Mouse (Mus musculus): ENCODE results near the gene Rtn4ip1. TPM values are rescaled to one million over a fixed set of nuclear protein-coding genes. Genes with fewer than 3 reads are reported as not detected.

Rtn4ip1 gene
- total RNA-seq, 2 experiments from 2014 or later = 2.6 to 5.4 TPM

DNA sequence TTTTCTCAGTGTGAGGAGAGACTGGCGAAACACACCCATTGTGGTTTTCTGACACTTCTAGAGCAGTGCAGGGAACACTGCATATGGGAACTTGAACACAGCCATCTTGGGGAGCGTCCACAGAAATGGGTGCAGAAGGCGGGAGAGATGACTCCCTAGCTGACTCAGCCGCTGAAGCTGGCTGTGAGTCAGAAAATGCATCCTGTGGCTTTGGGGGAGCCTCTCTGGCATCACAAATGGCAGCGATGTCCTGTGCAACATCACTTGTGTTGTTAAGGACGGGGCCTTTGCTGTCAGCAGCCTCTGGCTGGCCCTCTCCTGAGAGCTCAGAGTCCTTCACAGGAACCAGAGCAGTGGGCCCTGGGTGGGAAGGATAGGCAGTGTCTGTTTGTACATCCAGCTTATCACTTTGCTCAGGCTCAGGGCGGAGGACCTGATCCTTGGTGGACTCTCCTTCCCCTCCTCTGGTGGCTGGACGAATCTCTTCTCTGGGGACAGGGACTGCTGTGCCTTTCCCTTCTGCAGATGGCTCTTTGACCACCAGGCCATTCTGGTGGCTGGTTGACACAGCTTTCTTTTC lies 97.0 kb downstream of the Rtn4ip1 start:
- 0 out of 2 replicates have a peak, but pooled peaks have one; percentile 46 for ATAC-seq (replicated peaks; ENCODE audit: low FRiP score, poor library complexity, severe bottlenecking)

DNA sequence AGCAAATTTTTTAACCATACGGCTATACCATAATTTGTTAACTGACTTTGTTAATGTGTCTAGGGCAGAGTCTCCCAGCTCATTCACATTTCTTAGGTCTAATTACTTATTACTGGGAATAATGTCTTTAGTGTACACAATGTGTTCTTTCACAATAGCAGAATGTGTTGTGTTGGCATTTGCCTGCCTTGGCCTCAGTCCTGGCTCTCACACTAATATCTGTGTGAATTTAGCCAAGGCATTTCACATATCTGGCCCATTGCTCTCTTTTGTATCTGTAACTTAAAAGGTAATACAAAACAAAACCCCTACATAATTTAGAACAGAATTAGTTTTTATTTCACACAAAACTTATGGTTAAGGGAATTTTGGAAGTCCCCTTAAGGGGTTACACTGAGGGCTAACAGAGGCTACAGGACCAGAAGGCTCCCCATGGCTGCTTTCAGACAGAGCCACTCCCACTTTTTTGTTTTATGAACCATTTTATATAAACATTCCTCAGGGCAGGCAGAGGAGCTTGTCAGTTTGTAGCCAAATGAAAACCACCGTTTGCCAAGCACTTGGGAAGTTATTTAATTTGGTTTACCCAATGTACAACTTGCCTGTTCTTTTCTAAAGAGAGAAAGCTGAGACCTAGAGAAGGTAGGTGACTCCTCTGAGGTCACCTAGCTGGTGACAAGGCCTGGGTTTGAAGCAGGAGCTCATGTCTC lies 98.7 kb downstream of the Rtn4ip1 start:
- no peak for ATAC-seq (replicated peaks; ENCODE audit: low FRiP score, poor library complexity, severe bottlenecking)

DNA sequence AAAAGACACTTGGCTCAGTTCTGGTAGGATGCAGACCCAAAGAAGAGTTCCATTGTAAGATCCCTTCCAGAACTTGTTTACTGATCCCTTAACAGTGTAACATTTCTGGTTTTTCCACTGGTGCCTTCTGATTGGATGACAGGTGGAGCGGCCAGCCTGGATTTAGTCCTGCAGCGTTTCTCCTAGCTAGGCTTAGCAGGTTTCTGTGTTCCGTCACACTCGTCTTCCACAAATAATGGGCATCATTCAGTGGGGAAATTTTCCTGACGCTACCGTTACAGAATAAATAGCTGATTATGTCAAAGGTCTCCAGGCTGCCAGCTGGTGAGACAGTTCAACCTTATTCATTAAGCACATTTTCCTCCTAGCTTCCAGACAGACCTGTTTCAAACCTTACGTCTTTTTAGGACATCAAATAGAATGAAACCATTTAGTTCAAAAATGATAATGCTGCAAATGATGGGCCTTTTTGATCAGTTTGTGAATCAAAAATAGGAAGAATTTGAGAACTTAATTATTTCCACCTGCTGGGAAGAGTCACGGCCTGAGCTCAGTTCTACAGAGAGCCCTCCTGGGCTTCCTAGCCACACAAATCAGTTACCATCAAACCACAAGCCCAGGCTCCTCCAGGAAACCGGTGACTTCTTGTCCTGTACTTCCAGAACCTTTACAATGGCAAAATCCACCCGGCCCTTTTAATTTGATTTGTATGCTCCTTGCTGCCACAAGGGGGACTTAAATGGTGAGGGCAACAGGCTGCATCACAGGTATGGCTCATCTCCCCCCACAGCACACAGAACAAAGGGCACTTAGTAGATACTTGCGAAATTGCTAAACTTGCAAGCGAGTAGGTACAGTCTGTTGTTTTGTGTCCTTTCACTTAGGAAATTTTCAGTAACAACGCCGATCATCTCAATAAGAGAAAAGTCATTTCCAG lies 100.7 kb downstream of the Rtn4ip1 start:
- 0 out of 2 replicates have a peak, but pooled peaks have one; percentile 27 for ATAC-seq (replicated peaks; ENCODE audit: low FRiP score, poor library complexity, severe bottlenecking)

DNA sequence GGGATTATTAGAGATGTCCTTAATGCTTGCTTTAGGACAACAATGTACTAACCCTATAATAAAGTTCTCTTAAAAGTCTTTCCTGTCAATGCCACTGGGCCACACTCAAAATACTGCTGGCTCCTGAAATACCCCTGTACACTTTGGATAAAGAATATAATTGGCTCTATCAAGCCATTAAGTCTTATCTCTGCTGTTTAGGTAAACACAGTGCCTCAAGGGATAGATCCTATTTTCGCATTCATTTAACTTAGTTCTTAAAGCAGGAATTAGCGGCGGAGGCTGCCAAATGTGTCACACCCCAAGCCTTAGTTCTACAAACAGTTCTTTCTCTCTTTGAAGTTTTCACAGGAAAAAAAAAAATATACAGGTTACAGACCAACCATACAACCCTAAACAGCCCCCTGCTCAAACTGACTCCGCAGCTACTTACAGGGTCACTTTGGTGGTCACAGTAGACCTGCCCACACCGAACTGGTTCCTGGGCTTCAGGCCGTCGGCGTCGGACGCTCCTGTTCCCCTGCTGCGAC lies 101.5 kb downstream of the Rtn4ip1 start:
- no peak for ATAC-seq (replicated peaks; ENCODE audit: low FRiP score, poor library complexity, severe bottlenecking)

DNA sequence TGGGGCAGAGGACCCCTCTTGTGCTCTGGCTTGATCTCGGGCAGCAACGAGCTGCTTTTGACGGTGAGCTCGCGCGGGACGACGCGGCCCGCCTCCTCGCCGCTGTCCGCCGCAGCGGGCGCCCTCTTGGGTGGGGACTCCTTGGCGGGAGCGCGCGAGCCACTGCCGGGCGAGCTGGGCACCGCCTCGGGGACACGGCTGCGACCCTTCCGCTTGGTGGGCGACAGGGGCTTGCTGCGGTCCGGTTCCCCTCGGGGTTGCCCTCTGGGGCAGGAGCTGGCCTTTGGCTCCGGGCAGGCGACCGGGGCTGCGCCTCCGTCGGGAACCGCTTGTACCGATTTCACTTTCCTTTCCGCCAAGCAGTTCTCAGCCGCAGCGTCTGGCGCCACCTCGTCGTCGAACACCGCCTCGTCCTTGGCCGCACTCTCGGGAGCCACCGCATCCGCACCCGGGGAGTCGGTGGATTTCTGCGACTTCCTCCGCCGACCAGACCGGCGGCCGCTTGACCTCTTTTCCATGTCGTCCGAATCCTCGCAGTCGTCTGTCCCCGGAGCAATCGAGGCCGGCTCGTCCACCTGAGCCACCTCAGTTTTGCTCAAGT lies 102.0 kb downstream of the Rtn4ip1 start:
- ATAC-seq (replicated peaks; ENCODE audit: low FRiP score, poor library complexity, severe bottlenecking) = peak; percentile 50; the same call in 1 of the 2 replicates

DNA sequence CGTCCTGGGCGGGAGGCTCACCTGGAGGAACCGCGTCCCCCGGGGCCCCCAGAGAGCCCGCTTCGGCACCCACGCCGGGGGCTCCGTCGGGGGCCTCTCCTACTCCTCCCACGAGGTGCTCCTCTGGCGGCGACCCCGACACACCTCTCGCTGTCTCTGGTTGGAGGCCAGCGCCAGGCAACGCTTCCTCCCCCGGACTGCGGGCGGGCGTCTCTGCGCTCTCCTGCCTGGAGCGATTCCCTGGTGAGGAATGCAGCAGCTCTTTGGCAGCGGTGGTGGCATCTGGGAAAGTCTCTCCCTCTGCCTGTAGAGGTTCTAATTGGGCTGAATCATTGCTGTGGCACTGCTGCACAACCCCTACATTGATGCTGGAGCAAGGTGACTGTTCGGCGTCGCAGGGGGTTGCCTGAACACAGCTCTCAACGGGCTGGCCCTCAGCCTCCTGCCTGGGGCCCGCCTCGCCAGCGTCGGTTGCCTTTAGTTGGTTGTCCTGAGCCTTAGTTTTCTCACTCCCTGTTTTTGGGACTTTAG lies 102.7 kb downstream of the Rtn4ip1 start:
- no peak for ATAC-seq (replicated peaks; ENCODE audit: low FRiP score, poor library complexity, severe bottlenecking)

DNA sequence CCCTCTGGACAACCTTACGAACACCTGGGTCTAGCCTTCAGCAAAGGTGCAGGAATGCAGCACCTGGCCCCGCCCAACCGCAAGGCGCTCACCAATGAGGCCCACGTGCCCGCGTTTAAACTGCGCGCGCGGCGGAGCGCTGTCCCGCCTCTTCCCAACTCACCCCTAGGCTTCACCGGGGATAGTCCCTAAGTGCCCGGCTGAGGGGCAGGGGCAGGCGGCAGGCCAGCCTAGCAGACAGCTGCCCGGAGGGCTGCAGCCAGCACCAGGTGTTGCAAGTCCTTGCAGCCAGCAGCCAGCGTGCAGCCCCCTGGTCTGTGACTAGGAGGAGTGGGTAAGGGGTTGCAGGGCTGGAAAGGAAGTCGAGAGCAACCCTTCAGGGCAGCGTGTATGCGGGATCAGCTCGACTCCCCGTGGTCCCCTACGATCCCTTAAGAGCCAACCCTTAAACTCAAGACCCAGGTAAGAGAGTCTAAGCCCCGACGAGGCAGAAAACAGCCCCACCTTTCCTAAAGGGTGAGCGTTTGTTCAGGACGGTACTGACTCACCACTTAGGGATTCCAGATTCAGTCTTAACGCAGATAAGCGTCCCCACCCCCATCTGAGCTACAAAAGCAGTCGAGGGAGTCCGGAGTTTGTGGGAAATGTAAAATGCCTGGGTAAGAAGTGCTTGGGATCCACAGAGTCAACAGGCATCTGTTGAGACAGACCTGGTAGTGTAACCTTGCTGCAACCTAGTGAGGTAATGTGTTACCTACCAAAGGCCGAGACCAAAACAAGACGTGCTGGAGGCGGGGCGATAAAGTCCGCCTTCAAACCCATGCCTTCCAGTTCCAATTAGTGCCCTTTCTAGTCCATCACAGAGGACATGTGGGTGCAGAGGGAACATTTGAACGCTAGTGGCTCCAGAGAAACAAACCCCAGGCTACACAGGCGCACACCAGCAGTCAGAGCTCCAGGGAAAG lies 104.4 kb downstream of the Rtn4ip1 start:
- no peak for ATAC-seq (replicated peaks; ENCODE audit: low FRiP score, poor library complexity, severe bottlenecking)

Other genes starting within 250 kb of the Rtn4ip1 start
- gene Qrsl1, start 62 bp upstream of the Rtn4ip1 start, total RNA-seq (2015; ENCODE audit: low replicate concordance) = 9.7 and 10.1 TPM in 2 replicates
- gene Qrsl1, start 62 bp upstream of the Rtn4ip1 start, total RNA-seq (2017; ENCODE audit: low replicate concordance) = 1.2 and 3.2 TPM in 2 replicates
- gene Crybg1, start 247.0 kb downstream of the Rtn4ip1 start, total RNA-seq (2015; ENCODE audit: low replicate concordance) = 2.5 and 3.8 TPM in 2 replicates
- 3.5 and 4.2 TPM in 2 replicates for gene Crybg1, start 247.0 kb downstream of the Rtn4ip1 start, total RNA-seq (2017; ENCODE audit: low replicate concordance)